22 mouse cellular contexts compared by ENCODE assay signal in genomic region chr3:128122111-128122510, GRCm38 (mm10).
DNase-seq lines count a peak whose midpoint lies in the region; ATAC-seq and TF ChIP-seq lines count a peak whose summit lies in the region.
"Had no signal": no experiment of that assay in that cellular context is flagged by ENCODE, and none has a peak within 500 bp of the region (broad histone marks: within the 10 kb centered on the region; RNA-seq: fewer than 3 reads in every experiment).

No protein-coding gene starts in this region.

- no peak for ATAC-seq in lung, postnatal 0 days
- ATAC-seq: intestine, embryonic 15.5 days had no signal

- H3K27me3 ChIP-seq in lung, postnatal 0 days (replicated peaks; ENCODE audit: insufficient read depth, low read length), result no peaks in the 10 kb centered on the region
- no peaks in the 10 kb centered on the region for H3K27me3 ChIP-seq in thymus, adult 2 months (ENCODE audit: control insufficient read depth, insufficient read depth, low read length)
- H3K27me3 ChIP-seq: intestine, embryonic 15.5 days; neural tube, embryonic 13.5 days had no signal

- no peak overlapping the region for H3K4me3 ChIP-seq in lung, postnatal 0 days (ENCODE audit: low read depth, low read length)
- no peak overlapping the region for H3K4me3 ChIP-seq in thymus, adult 2 months (ENCODE audit: control insufficient read depth, insufficient read depth, low read length)
- H3K4me3 ChIP-seq: forebrain, embryonic 10.5 days; gastrocnemius, adult 2 months; heart, embryonic 10.5 days; intestine, embryonic 15.5 days; limb, embryonic 10.5 days; neural tube, embryonic 13.5 days had no signal

- TF ChIP-seq CTCF in lung, postnatal 0 days (IDR thresholded peaks at IDR 0.05), result no peak
- TF ChIP-seq CTCF in thymus, adult 2 months (IDR thresholded peaks at IDR 0.05; ENCODE audit: borderline replicate concordance, control insufficient read depth, extremely low read depth, insufficient read depth, low read length, poor library complexity), result no peak

- no peak overlapping the region for H3K4me2 ChIP-seq in lung, postnatal 0 days (replicated peaks; ENCODE audit: low read depth, low read length)
- H3K4me2 ChIP-seq: hindbrain, embryonic 14.5 days; intestine, embryonic 15.5 days; neural tube, embryonic 13.5 days had no signal

- H3K4me1 ChIP-seq in lung, postnatal 0 days (ENCODE audit: insufficient read depth, low read depth, low read length), result no peaks in the 10 kb centered on the region
- H3K4me1 ChIP-seq in thymus, adult 2 months (replicated peaks; ENCODE audit: control insufficient read depth, insufficient read depth, low read length), result no peaks in the 10 kb centered on the region
- H3K4me1 ChIP-seq: heart, embryonic 10.5 days; intestine, embryonic 15.5 days; limb, embryonic 10.5 days; neural tube, embryonic 13.5 days had no signal

- no peak for TF ChIP-seq EP300 in lung, postnatal 0 days (IDR thresholded peaks at IDR 0.05)

- no peak overlapping the region for H3K9ac ChIP-seq in lung, postnatal 0 days (replicated peaks; ENCODE audit: low read depth)
- H3K9ac ChIP-seq: hindbrain, embryonic 14.5 days; intestine, embryonic 15.5 days; neural tube, embryonic 13.5 days had no signal

- 66% methylated on average over 6 of the region's 6 CpGs for WGBS in lung, postnatal 0 days
- WGBS in thymus, adult 2 months, result 2% methylated on average over 6 of the region's 6 CpGs

- peak; percentile 11 for DNase-seq in lung, postnatal 25 days (ENCODE audit: low spot score)
- DNase-seq in lung, postnatal 0 days (ENCODE audit: low spot score), result no peak
- DNase-seq in spleen, postnatal 36 days (ENCODE audit: low spot score in 2 of 2), result peak; percentile 4 to 5
- no peak for DNase-seq in spleen, adult 18-20 months
- peak; percentile 50 for DNase-seq in thymus, adult 2 months
- DNase-seq in cerebellum, adult 9-10 months, result no peak
- DNase-seq in layer of hippocampus, adult 8-10 months (ENCODE audit: low spot score in 2 of 2), result no peak
- DNase-seq in kidney, postnatal 25 days, result no peak
- DNase-seq: adrenal gland, postnatal 10 days; cerebellum, adult 11 months; cerebellum, postnatal 25 days; gastrocnemius, adult 2 months; kidney, adult 9 months; kidney, postnatal 36 days; lung, adult 18-20 months had no signal

- H3K9me3 ChIP-seq in lung, postnatal 0 days (ENCODE audit: low read length), result no peaks in the 10 kb centered on the region
- H3K9me3 ChIP-seq: forebrain, embryonic 10.5 days; heart, embryonic 10.5 days; intestine, embryonic 15.5 days; limb, embryonic 10.5 days; neural tube, embryonic 13.5 days had no signal

- H3K36me3 ChIP-seq in lung, postnatal 0 days (ENCODE audit: insufficient read depth, low read length), result no peaks in the 10 kb centered on the region
- H3K36me3 ChIP-seq in thymus, adult 2 months (ENCODE audit: control insufficient read depth, insufficient read depth, low read length), result no peaks in the 10 kb centered on the region
- H3K36me3 ChIP-seq: forebrain, embryonic 10.5 days; heart, embryonic 10.5 days; intestine, embryonic 15.5 days; limb, embryonic 10.5 days; neural tube, embryonic 13.5 days had no signal

- H3K27ac ChIP-seq in lung, postnatal 0 days (ENCODE audit: low read length), result no peak overlapping the region
- H3K27ac ChIP-seq in thymus, adult 2 months (ENCODE audit: control insufficient read depth, insufficient read depth, low read length), result no peak overlapping the region
- H3K27ac ChIP-seq: forebrain, embryonic 10.5 days; gastrocnemius, adult 2 months; heart, embryonic 10.5 days; hindbrain, embryonic 14.5 days; intestine, embryonic 15.5 days; limb, embryonic 10.5 days; macrophage; neural tube, embryonic 13.5 days had no signal

- no peak for TF ChIP-seq POLR2A in thymus, adult 2 months (IDR thresholded peaks at IDR 0.05; ENCODE audit: control insufficient read depth, extremely low read depth, insufficient read depth, low read length, poor library complexity)

Comparison
In these comparisons a context has a peak if more than half of its experiments do, and no peak if none do; other contexts are left out.
1. DNase-seq: peak in lung, postnatal 25 days (single experiment), spleen, postnatal 36 days (2 of 2) and thymus, adult 2 months (single experiment); none in lung, postnatal 0 days (single experiment), spleen, adult 18-20 months (0 of 2), cerebellum, adult 9-10 months (single experiment), layer of hippocampus, adult 8-10 months (0 of 2) and kidney, postnatal 25 days (0 of 2).